Mouse (Mus musculus) liver, embryonic 14.5 days (tissue): Measurements from ENCODE around the gene Sbno2.

Experiments used
- CTCF ChIP-seq: IDR thresholded peaks from 2 replicates; pipeline ENCODE4 v1.5.1; 2016; ENCODE audit warnings: antibody characterized with exemption, low read depth, control low read depth
- EP300 ChIP-seq: IDR thresholded peaks from 2 replicates; pipeline ENCODE4 v1.6.1; 2016; ENCODE audit warnings: antibody characterized with exemption, low read depth

GRCm38 (mm10) chr10:80107678-80108077, 2.3 kb upstream of the Sbno2 start:
- TF ChIP-seq EP300: no peak
- no peak for TF ChIP-seq CTCF
